Mouse (Mus musculus): Measurements from ENCODE around the gene Ppm1a.

- TF ChIP-seq CTCF (IDR thresholded peaks at IDR 0.05; ENCODE audit: low read depth) (no peak), EP300 (optimal IDR thresholded peaks at IDR 0.05) (no peak)
These were observed 41.4 kb upstream of the Ppm1a start for GRCm38 (mm10) chr12:72715846-72716245.

Data from stomach, postnatal 0 days (tissue).